Mouse (Mus musculus) MEL (cell line): ENCODE data around the gene H2al1e. TPM values are rescaled to one million over a fixed set of nuclear protein-coding genes. Genes with fewer than 3 reads are reported as not detected.

Experiments
- DNase-seq: peaks from one replicate; pipeline ENCODE4 v3.0.0; 2011; ENCODE audit warnings: low read depth, low spot score
- H3K27ac ChIP-seq: 2 replicates; pipeline ENCODE4 v1.5.1; 2012; ENCODE audit warnings: low read depth, mild to moderate bottlenecking, control low read depth, low read length, moderate library complexity; ENCODE audit not compliant: control insufficient read depth
- H3K27me3 ChIP-seq, 2 experiments: fragments of 150-350 bp in 1 of 2; sonication (generic) in 1 of 2; 2 replicates each; pipeline ENCODE4 v1.6.1; 2012; ENCODE audit warnings: low read length in 2 of 2, mild to moderate bottlenecking in 2 of 2, improper control_type of control experiment in 1 of 2, moderate library complexity in 1 of 2; ENCODE audit not compliant: insufficient read depth in 2 of 2, control insufficient read depth in 1 of 2
- H3K36me3 ChIP-seq, 2 experiments: 2 replicates each; pipeline ENCODE4 v1.6.1; 2012 to 2014; ENCODE audit warnings: low read length in 2 of 2, improper control_type of control experiment in 1 of 2, inconsistent platforms in 1 of 2, mild to moderate bottlenecking in 1 of 2; ENCODE audit not compliant: insufficient read depth in 2 of 2, control insufficient read depth in 1 of 2
- H3K4me1 ChIP-seq, 2 experiments: fragments of 150-350 bp in 1 of 2; sonication (generic) in 1 of 2; 2 replicates each; pipeline ENCODE4 v1.6.1; 2012; ENCODE audit warnings: low read length in 2 of 2, improper control_type of control experiment in 1 of 2, mild to moderate bottlenecking in 1 of 2; ENCODE audit not compliant: insufficient read depth in 2 of 2, control insufficient read depth in 1 of 2
- H3K4me3 ChIP-seq, 2 experiments: fragments of 150-350 bp in 1 of 2; sonication (generic) in 1 of 2; 2 replicates each; pipeline ENCODE4 v1.5.1; 2012; ENCODE audit warnings: low read depth in 2 of 2, low read length in 2 of 2, mild to moderate bottlenecking in 2 of 2, moderate library complexity in 2 of 2, control low read depth in 1 of 2, improper control_type of control experiment in 1 of 2; ENCODE audit not compliant: control insufficient read depth in 1 of 2, insufficient read depth in 1 of 2
- H3K79me2 ChIP-seq: 2 replicates; pipeline ENCODE4 v1.6.1; 2012; ENCODE audit warnings: mild to moderate bottlenecking, low read length, moderate library complexity; ENCODE audit not compliant: control insufficient read depth, poor library complexity, insufficient read depth
- H3K9ac ChIP-seq: 2 replicates; pipeline ENCODE4 v1.6.1; 2012; ENCODE audit warnings: low read depth, mild to moderate bottlenecking, control low read depth, low read length, moderate library complexity; ENCODE audit not compliant: control insufficient read depth, poor library complexity, severe bottlenecking
- H3K9me3 ChIP-seq: fragments of 150-350 bp; sonication (generic); replicated peaks from 2 replicates; pipeline ENCODE4 v1.6.1; 2012; ENCODE audit warnings: mild to moderate bottlenecking, low read length, improper control_type of control experiment, moderate library complexity; ENCODE audit not compliant: insufficient read depth
- BHLHE40 ChIP-seq: IDR thresholded peaks from 2 replicates; pipeline ENCODE4 v1.6.1; 2012; ENCODE audit warnings: low read depth, mild to moderate bottlenecking, inconsistent platforms, low read length, improper control_type of control experiment, borderline replicate concordance
- CHD1 ChIP-seq: IDR thresholded peaks from 2 replicates; pipeline ENCODE4 v1.6.1; 2012; ENCODE audit warnings: low read depth, mild to moderate bottlenecking, inconsistent platforms, low read length, improper control_type of control experiment
- CHD2 ChIP-seq: IDR thresholded peaks from 2 replicates; pipeline ENCODE4 v1.6.1; 2011; ENCODE audit warnings: low read length, improper control_type of control experiment
- E2F4 ChIP-seq: IDR thresholded peaks from 2 replicates; pipeline ENCODE4 v1.6.1; 2011; ENCODE audit warnings: low read depth, low read length, improper control_type of control experiment, borderline replicate concordance
- EP300 ChIP-seq, 2 experiments: IDR thresholded peaks; 2 replicates each; pipeline ENCODE4 v1.6.1; 2011; ENCODE audit warnings: improper control_type of control experiment in 2 of 2, low read length in 2 of 2, low read depth in 1 of 2, mild to moderate bottlenecking in 1 of 2
- ETS1 ChIP-seq: IDR thresholded peaks from 2 replicates; pipeline ENCODE4 v1.6.1; 2012; ENCODE audit warnings: low read depth, mild to moderate bottlenecking, inconsistent platforms, low read length, improper control_type of control experiment, moderate library complexity
- GATA1 ChIP-seq: IDR thresholded peaks from 2 replicates; pipeline ENCODE4 v1.6.1; 2011; ENCODE audit warnings: low read depth, low read length, improper control_type of control experiment
- HCFC1 ChIP-seq: IDR thresholded peaks from 2 replicates; pipeline ENCODE4 v1.6.1; 2012; ENCODE audit warnings: low read depth, mild to moderate bottlenecking, inconsistent platforms, low read length, improper control_type of control experiment, moderate library complexity
- KAT2A ChIP-seq: conservative IDR thresholded peaks from 2 replicates; pipeline ENCODE4 v1.6.1; 2012; ENCODE audit warnings: low read depth, low read length, improper control_type of control experiment, inconsistent platforms
- MAX ChIP-seq: IDR thresholded peaks from 2 replicates; pipeline ENCODE4 v1.6.1; 2011; ENCODE audit warnings: low read length, improper control_type of control experiment
- MEF2A ChIP-seq: IDR thresholded peaks from 2 replicates; pipeline ENCODE4 v1.6.1; 2014; ENCODE audit warnings: low read depth, mild to moderate bottlenecking, inconsistent platforms, low read length, improper control_type of control experiment; ENCODE audit not compliant: poor library complexity, insufficient replicate concordance, severe bottlenecking; ENCODE audit errors: extremely low read depth
- MYB ChIP-seq: IDR thresholded peaks from 2 replicates; pipeline ENCODE4 v1.6.1; 2011; ENCODE audit warnings: mild to moderate bottlenecking, low read depth, low read length, improper control_type of control experiment
- MYC ChIP-seq: IDR thresholded peaks from 2 replicates; pipeline ENCODE4 v1.6.1; 2011; ENCODE audit warnings: low read depth, mild to moderate bottlenecking, low read length, improper control_type of control experiment, moderate library complexity
- NELFE ChIP-seq: IDR thresholded peaks from 2 replicates; pipeline ENCODE4 v1.6.1; 2011; ENCODE audit warnings: low read depth, low read length, improper control_type of control experiment
- NRF1 ChIP-seq: IDR thresholded peaks from 2 replicates; pipeline ENCODE4 v1.6.1; 2014; ENCODE audit warnings: low read depth, mild to moderate bottlenecking, inconsistent platforms, low read length, improper control_type of control experiment, moderate library complexity; ENCODE audit not compliant: poor library complexity, insufficient read depth, severe bottlenecking
- POLR2AphosphoS2 ChIP-seq: IDR thresholded peaks from 2 replicates; pipeline ENCODE4 v1.6.1; 2011; ENCODE audit warnings: low read length, improper control_type of control experiment
- POLR2AphosphoS5 ChIP-seq: IDR thresholded peaks from 2 replicates; pipeline ENCODE4 v1.6.1; 2012; ENCODE audit warnings: low read depth, borderline replicate concordance, mild to moderate bottlenecking, inconsistent platforms, low read length, moderate library complexity, mixed read lengths
- RCOR1 ChIP-seq: IDR thresholded peaks from 2 replicates; pipeline ENCODE4 v1.6.1; 2012; ENCODE audit warnings: low read depth, mild to moderate bottlenecking, inconsistent platforms, low read length, improper control_type of control experiment
- TAL1 ChIP-seq: IDR thresholded peaks from 2 replicates; pipeline ENCODE4 v1.6.1; 2012; ENCODE audit warnings: mild to moderate bottlenecking, inconsistent platforms, low read length, moderate library complexity, mixed read lengths
- TBP ChIP-seq: IDR thresholded peaks from 2 replicates; pipeline ENCODE4 v1.8.0; 2011; ENCODE audit warnings: low read depth, low read length, improper control_type of control experiment
- TCF12 ChIP-seq: IDR thresholded peaks from 2 replicates; pipeline ENCODE4 v1.6.1; 2014; ENCODE audit warnings: low read depth, mild to moderate bottlenecking, inconsistent platforms, low read length, improper control_type of control experiment, moderate library complexity
- UBTF ChIP-seq: IDR thresholded peaks from 2 replicates; pipeline ENCODE4 v1.6.1; 2012; ENCODE audit warnings: low read depth, mild to moderate bottlenecking, inconsistent platforms, low read length, improper control_type of control experiment, moderate library complexity, borderline replicate concordance; ENCODE audit not compliant: insufficient read depth
- USF1 ChIP-seq: IDR thresholded peaks from 2 replicates; pipeline ENCODE4 v1.6.1; 2014; ENCODE audit warnings: low read depth, mild to moderate bottlenecking, inconsistent platforms, low read length, improper control_type of control experiment, moderate library complexity
- USF2 ChIP-seq, 2 experiments: IDR thresholded peaks; 2 replicates each; pipeline ENCODE4 v1.6.1; 2011 to 2012; ENCODE audit warnings: improper control_type of control experiment in 2 of 2, low read length in 2 of 2, borderline replicate concordance in 1 of 2, inconsistent platforms in 1 of 2, low read depth in 1 of 2, mild to moderate bottlenecking in 1 of 2; ENCODE audit not compliant: insufficient read depth in 1 of 2
- ZC3H11A ChIP-seq: IDR thresholded peaks from 2 replicates; pipeline ENCODE4 v1.6.1; 2012; ENCODE audit warnings: low read depth, mild to moderate bottlenecking, inconsistent platforms, low read length, improper control_type of control experiment
- ZKSCAN1 ChIP-seq: IDR thresholded peaks from 2 replicates; pipeline ENCODE4 v1.6.1; 2012; ENCODE audit warnings: low read depth, mild to moderate bottlenecking, inconsistent platforms, low read length, improper control_type of control experiment, moderate library complexity
- ZNF384 ChIP-seq: IDR thresholded peaks from 2 replicates; pipeline ENCODE4 v1.6.1; 2012; ENCODE audit warnings: low read depth, mild to moderate bottlenecking, inconsistent platforms, low read length, improper control_type of control experiment
- polyA plus RNA-seq, 2 experiments: library from polyadenylated mRNA; stranded (reverse) in 1 of 2; unstranded in 1 of 2; fragments of >175 nt in 1 of 2; fragments of >200 nt in 1 of 2; gene quantifications; 2 replicates each; pipeline versions ENCODE4 v1.2.1 to v1.2.4; 2012; ENCODE audit warnings: low replicate concordance in 2 of 2, low read depth in 1 of 2; ENCODE audit not compliant: insufficient read length in 2 of 2, insufficient read depth in 1 of 2, missing spikeins in 1 of 2
- total RNA-seq: library from RNA; depleted of rRNA; stranded (reverse); fragments of 300-350 nt; gene quantifications from 2 replicates; pipeline ENCODE4 v1.2.3, GENCODE M21; 2012

The H2al1e gene
- total and polyA plus RNA-seq, 3 experiments: not detected

DNA sequence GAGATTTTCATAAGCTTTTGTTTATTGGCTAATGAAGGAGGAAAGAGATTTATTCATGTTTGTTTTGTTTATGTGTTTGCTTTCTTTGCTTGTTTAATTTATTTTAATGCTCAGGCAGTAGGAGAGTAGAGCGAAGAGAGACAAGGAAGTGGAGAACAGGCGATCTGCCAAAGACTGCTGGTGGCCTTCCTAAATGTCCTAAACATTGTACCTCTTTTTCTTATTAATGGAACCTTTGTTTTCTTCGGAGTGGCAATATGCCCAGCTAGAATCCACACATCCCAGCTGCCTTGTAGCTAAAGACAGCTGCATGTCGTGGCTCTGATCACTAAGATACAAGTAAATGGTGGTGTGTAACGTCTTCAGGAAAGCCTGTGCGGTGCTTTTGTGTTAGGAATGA is 34.7 kb upstream of the H2al1e start:
- TF ChIP-seq RCOR1 (no peak), POLR2AphosphoS5 (no peak), CHD2 (no peak), ZNF384 (no peak), NELFE (no peak), NRF1 (no peak), HCFC1 (no peak), MAX (no peak), USF2 (IDR thresholded peaks at IDR 0.05; ENCODE audit: borderline replicate concordance in 1 of 2, insufficient read depth in 1 of 2, low read depth in 1 of 2, low read length in 2 of 2) (no peak), TCF12 (no peak), CHD1 (no peak), USF1 (no peak), TBP (no peak), GATA1 (no peak), KAT2A (no peak), POLR2AphosphoS2 (no peak), ZC3H11A (no peak), EP300 (IDR thresholded peaks at IDR 0.05; ENCODE audit: low read depth in 1 of 2, low read length in 2 of 2) (no peak), TAL1 (no peak), MYB (no peak)
- H3K4me1 ChIP-seq: no peaks in the 10 kb centered on the region
- H3K36me3 ChIP-seq: no peaks in the 10 kb centered on the region
- no peaks in the 10 kb centered on the region for H3K79me2 ChIP-seq
- H3K27ac ChIP-seq: no peak overlapping the region
- no peak for DNase-seq
- H3K9ac ChIP-seq: no peak overlapping the region
- no peaks in the 10 kb centered on the region for H3K27me3 ChIP-seq
- H3K9me3 ChIP-seq: no peaks in the 10 kb centered on the region
- H3K4me3 ChIP-seq: no peak overlapping the region

DNA sequence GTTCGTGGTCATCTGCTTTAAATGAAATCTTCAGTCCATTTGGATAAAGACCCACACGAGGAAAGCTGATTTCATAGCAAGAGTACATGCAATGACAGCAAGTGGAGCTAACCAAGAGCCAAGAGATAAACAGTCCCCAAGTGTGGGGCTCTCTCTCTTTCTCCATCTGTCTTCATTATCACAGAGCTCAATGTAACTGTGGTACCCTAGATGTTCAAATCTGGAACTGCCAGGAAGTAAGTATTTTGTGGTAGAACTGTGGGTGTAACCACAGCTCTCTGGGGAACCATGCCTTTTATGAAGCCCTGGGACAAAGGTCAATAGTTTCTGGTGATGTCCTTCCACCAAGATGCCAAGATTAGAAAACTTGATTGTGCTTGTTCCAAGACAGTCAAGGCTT is 31.0 kb upstream of the H2al1e start:
- no peak for TF ChIP-seq TAL1
- no peak for TF ChIP-seq E2F4
- no peak for TF ChIP-seq UBTF
- no peak for TF ChIP-seq ZKSCAN1
- no peak for TF ChIP-seq USF2 (IDR thresholded peaks at IDR 0.05; ENCODE audit: borderline replicate concordance in 1 of 2, insufficient read depth in 1 of 2, low read depth in 1 of 2, low read length in 2 of 2)
- no peak for TF ChIP-seq MEF2A
- TF ChIP-seq CHD1: no peak
- no peak for TF ChIP-seq BHLHE40
- TF ChIP-seq GATA1: no peak
- no peak for TF ChIP-seq MYC
- no peak for TF ChIP-seq ZC3H11A
- no peak for TF ChIP-seq NELFE
- TF ChIP-seq ETS1: no peak
- no peak for TF ChIP-seq CHD2
- DNase-seq: no peak
- H3K36me3 ChIP-seq: no peaks in the 10 kb centered on the region
- H3K4me3 ChIP-seq: no peak overlapping the region
- no peaks in the 10 kb centered on the region for H3K9me3 ChIP-seq
- H3K9ac ChIP-seq: no peak overlapping the region
- no peak overlapping the region for H3K27ac ChIP-seq
- no peaks in the 10 kb centered on the region for H3K27me3 ChIP-seq
- no peaks in the 10 kb centered on the region for H3K79me2 ChIP-seq
- H3K4me1 ChIP-seq: no peaks in the 10 kb centered on the region
